Mouse (Mus musculus) limb, embryonic 15.5 days (tissue): ENCODE measurements around the gene Lcn10. TPM values are rescaled to one million over a fixed set of nuclear protein-coding genes. Genes with fewer than 3 reads are reported as not detected.
"Not testable (repeated sequence)": the region's sequence is repeated elsewhere in the genome, so short reads cannot be mapped to it uniquely, and the experiment has no call there.

Source experiments
- ATAC-seq: fragments of 200-750 bp; cut with Nextera tagmentation; 2 replicates; pipeline ENCODE4 v1.8.0; 2017; ENCODE audit warnings: low read depth, moderate TSS enrichment; ENCODE audit not compliant: insufficient number of reproducible peaks, low FRiP score, low TSS enrichment
- H3K27ac ChIP-seq: fragments of 300-500 bp; sonication (generic); 2 replicates; pipeline ENCODE4 v1.5.1; 2015; ENCODE audit warnings: moderate library complexity, mild to moderate bottlenecking, inconsistent platforms
- H3K27me3 ChIP-seq: fragments of 300-500 bp; sonication (generic); 2 replicates; pipeline ENCODE4 v1.6.1; 2015; ENCODE audit warnings: inconsistent platforms
- H3K36me3 ChIP-seq: fragments of 300-500 bp; sonication (generic); 2 replicates; pipeline ENCODE4 v1.6.1; 2015; ENCODE audit warnings: inconsistent platforms
- H3K4me1 ChIP-seq: fragments of 300-500 bp; sonication (generic); 2 replicates; pipeline ENCODE4 v1.6.1; 2015; ENCODE audit warnings: inconsistent platforms
- H3K4me2 ChIP-seq: fragments of 300-500 bp; sonication (generic); 2 replicates; pipeline ENCODE4 v1.6.1; 2015; ENCODE audit warnings: mild to moderate bottlenecking, inconsistent platforms
- H3K4me3 ChIP-seq: fragments of 300-500 bp; sonication (generic); 2 replicates; pipeline ENCODE4 v1.5.1; 2015; ENCODE audit warnings: mild to moderate bottlenecking, inconsistent platforms
- H3K9ac ChIP-seq: fragments of 300-500 bp; sonication (generic); 2 replicates; pipeline ENCODE4 v1.6.1; 2015; ENCODE audit warnings: inconsistent platforms
- H3K9me3 ChIP-seq: fragments of 300-500 bp; sonication (generic); 2 replicates; pipeline ENCODE4 v1.6.1; 2016; ENCODE audit warnings: inconsistent platforms
- whole genome bisulfite sequencing: fragments of 180-500 bp; shearing (Covaris S2); methylation state at CpG from one replicate; pipeline ENCODE4 v1.1.7; 2015; 5-methylcytosine and 5-hydroxymethylcytosine counted together
- polyA plus RNA-seq: library from polyadenylated mRNA; unstranded; fragments of >200 nt; fragmentation: Nextera tagmentation; extraction: Ambion mirVana; gene quantifications from 2 replicates; pipeline ENCODE4 v1.2.1, GENCODE M21; 2015

Lcn10 gene
- polyA plus RNA-seq, 1 experiment from 2014 or later = not detected

DNA sequence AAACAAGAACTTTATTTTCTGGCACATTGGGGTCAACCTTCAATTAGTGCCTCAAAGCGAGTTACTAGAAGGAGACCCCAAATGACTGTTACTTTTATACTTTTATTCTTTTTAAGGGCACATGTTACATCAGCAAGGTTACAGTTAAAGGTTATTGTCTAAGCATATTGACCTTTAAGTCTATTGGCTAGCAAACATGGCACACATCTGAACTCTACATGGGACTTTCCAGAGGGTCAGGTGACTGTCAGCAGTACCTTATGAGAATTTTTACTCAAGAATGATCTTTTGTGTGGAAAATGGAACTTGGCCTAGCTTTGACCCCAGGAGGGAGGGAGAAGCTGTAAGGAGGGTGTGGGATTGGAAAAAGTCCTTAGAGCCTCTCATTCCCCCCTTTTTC, 16.0 kb upstream of the Lcn10 start:
- H3K9me3 ChIP-seq = no peaks in the 10 kb centered on the region
- 67% methylated on average over 1 of the region's 1 CpGs for WGBS

DNA sequence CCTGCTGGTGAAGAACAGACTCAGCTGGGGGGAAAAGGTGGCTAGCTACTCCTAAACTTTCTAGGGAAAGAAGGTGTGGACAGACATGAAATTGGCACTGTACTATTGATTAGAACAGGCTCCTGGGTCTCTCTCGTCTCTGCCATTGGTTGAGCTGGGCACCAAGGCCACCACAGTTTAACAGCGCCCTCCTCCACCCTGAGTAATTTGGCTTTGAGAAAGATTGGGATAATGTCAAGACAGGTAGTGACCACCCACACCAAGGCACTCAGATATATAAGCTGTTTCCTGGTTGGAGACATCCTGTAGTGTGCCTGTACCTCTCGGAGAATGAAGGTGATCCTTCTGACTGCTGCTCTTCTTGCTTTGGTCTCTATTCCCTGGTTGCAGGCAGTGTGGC, 6.0 kb upstream of the Lcn10 start, which contains the start of gene Lcn6:
Lcn6 (plus strand) TSS at position 301 of the 400 bp plus-strand sequence.
- no peaks in the 10 kb centered on the region for H3K36me3 ChIP-seq
- no peak within 1 kb of the TSS for H3K4me3 ChIP-seq
- no peaks in the 10 kb centered on the region for H3K27me3 ChIP-seq
- no peak within 1 kb of the TSS for H3K4me2 ChIP-seq
- H3K9me3 ChIP-seq = no peaks in the 10 kb centered on the region
- ATAC-seq = no peak
- H3K27ac ChIP-seq = no peak within 1 kb of the TSS
- no peak within 1 kb of the TSS for H3K9ac ChIP-seq
- H3K4me1 ChIP-seq = no peaks in the 10 kb centered on the region
- 86% methylated on average over 3 of the region's 3 CpGs for WGBS

More for the DNA sequence above, 16.0 kb upstream of the Lcn10 start:
- H3K36me3 ChIP-seq = no peaks in the 10 kb centered on the region
- no peaks in the 10 kb centered on the region for H3K4me1 ChIP-seq
- no peaks in the 10 kb centered on the region for H3K27me3 ChIP-seq
- no peak overlapping the region for H3K4me3 ChIP-seq
- no peak overlapping the region for H3K9ac ChIP-seq
- ATAC-seq = no peak
- H3K4me2 ChIP-seq = no peak overlapping the region
- no peak overlapping the region for H3K27ac ChIP-seq

DNA sequence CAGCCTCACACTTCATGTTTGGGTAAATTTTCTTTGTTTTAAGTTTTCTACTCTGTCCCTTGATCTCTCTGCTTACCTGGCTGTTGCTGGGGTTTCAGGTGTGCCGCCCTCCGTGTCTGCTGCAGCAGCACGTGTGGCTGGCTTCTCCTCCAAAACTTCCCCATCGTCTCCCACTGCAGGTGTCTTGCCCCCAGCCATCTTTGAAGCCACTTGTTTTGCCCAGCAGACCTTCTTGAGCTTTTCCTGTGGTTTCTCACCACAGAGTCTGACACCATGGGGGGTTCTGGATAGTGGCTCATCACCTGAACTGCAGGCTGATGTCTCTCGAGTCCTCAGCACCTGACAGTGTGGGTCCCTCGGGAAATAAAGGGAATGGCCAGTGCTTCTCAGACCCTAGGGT, 3.0 kb upstream of the Lcn10 start:
- no peak overlapping the region for H3K4me2 ChIP-seq
- no peak for ATAC-seq
- 0 out of 2 replicates have a peak, but pooled peaks cover 1% of the 10 kb centered on the region for H3K27me3 ChIP-seq
- H3K36me3 ChIP-seq = no peaks in the 10 kb centered on the region
- H3K27ac ChIP-seq = no peak overlapping the region
- no peak overlapping the region for H3K9ac ChIP-seq
- no peaks in the 10 kb centered on the region for H3K4me1 ChIP-seq
- no peak overlapping the region for H3K4me3 ChIP-seq
- H3K9me3 ChIP-seq = no peaks in the 10 kb centered on the region
- WGBS = 75% methylated on average over 6 of the region's 6 CpGs

DNA sequence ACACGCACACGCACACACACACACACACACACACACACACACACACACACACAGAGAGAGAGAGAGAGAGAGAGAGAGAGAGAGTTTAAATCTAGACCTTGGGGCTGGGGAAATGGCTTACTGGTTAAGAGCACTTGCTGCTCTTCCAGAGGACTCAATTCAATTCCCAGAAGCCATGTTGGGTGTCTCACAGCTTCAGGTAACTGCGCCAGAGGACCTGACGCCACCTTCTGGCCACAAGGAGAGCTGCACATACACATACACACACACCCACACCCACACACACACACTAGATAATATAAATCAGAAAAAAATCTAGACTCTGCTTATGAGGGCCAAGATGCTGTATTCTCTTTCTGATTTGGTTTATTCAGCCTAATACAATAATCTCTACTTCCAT, 4.4 kb downstream of the Lcn10 start:
- no peaks in the 10 kb centered on the region for H3K9me3 ChIP-seq
- no peaks in the 10 kb centered on the region for H3K4me1 ChIP-seq
- no peak for ATAC-seq
- no peak overlapping the region for H3K4me3 ChIP-seq
- H3K4me2 ChIP-seq = no peak overlapping the region
- H3K27me3 ChIP-seq = 0 out of 2 replicates have a peak, but pooled peaks cover 5% of the 10 kb centered on the region
- H3K36me3 ChIP-seq = no peaks in the 10 kb centered on the region
- H3K9ac ChIP-seq = no peak overlapping the region
- H3K27ac ChIP-seq = no peak overlapping the region
- 67% methylated on average over 4 of the region's 4 CpGs for WGBS

DNA sequence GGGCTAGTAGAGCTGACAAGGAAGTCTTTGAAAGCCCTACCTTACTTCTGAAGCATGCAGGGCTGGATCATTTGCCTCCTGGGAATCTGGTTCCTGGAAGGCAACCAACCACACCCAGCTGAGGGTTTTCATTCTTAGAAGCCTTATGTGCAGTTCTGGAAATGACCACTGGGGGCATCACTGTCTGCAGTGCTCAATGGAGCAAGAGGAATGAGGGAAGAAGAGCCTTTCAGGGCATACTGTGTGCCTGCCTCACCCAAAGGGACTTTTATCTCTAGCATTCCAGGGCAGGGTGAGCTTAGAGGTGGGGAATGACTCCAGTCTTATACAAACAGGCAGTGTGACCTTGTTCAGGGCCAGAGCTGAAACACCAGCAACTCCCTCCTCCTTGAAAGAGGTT, 12.1 kb downstream of the Lcn10 start:
- no peak for ATAC-seq
- no peak overlapping the region for H3K9ac ChIP-seq

DNA sequence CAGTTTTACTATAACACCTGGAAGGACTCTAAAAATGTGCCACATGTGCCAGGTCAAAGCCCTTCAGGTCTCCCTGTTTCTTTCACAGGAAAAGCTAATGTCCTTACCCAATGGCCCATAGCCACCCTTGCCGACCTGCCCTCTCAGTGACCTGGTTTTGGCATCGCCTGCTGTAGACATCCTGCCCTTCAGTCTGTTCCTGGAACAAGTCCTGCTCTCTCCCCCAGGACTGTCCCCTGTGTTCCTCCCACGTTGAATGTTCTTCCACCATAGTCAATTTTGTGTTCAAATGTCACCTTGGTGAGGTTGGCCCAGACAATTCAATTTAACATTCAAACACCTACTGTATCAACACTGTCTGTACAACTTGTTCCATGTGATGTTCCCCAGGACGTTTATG, 14.4 kb downstream of the Lcn10 start:
- ATAC-seq = no peak
- WGBS = 56% methylated on average over 4 of the region's 4 CpGs
- Histone ChIP-seq H3K4me1 (peaks cover 4% of the 10 kb centered on the region; the same call in 1 of the 2 replicates), H3K27me3 (no peaks in the 10 kb centered on the region), H3K9ac (no peak overlapping the region), H3K27ac (no peak overlapping the region), H3K4me3 (no peak overlapping the region), H3K9me3 (no peaks in the 10 kb centered on the region), H3K4me2 (no peak overlapping the region), H3K36me3 (no peaks in the 10 kb centered on the region)

More for the DNA sequence above, 12.1 kb downstream of the Lcn10 start:
- no peak overlapping the region for H3K27ac ChIP-seq
- H3K4me2 ChIP-seq = no peak overlapping the region
- no peak overlapping the region for H3K4me3 ChIP-seq
- no peaks in the 10 kb centered on the region for H3K9me3 ChIP-seq
- peaks cover 4% of the 10 kb centered on the region; the same call in 1 of the 2 replicates for H3K4me1 ChIP-seq
- H3K27me3 ChIP-seq = no peaks in the 10 kb centered on the region
- no peaks in the 10 kb centered on the region for H3K36me3 ChIP-seq

DNA sequence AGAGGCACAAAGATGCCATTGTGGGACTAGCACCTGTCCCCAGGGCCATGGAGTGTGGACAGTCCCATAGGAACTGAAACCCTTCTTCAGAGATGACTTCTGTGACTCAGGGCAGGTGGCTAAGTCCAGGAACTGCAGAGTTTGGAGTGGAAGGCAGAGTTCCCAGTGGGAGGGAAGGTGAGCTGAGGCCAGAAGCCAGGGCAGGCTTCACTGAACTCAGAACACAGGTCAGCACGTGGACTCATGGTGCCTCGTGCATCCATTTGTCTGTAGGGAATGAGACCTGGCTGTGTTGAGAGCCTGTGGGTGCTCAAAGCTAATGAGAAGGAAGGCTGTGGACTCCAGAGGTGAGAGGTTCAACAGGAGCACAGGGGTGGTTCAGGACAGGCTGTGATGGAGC, 16.2 kb downstream of the Lcn10 start:
- no peaks in the 10 kb centered on the region for H3K27me3 ChIP-seq
- no peak for ATAC-seq
- H3K27ac ChIP-seq = no peak overlapping the region
- H3K36me3 ChIP-seq = no peaks in the 10 kb centered on the region
- H3K9me3 ChIP-seq = no peaks in the 10 kb centered on the region
- no peak overlapping the region for H3K9ac ChIP-seq
- 79% methylated on average over 2 of the region's 2 CpGs for WGBS
- no peak overlapping the region for H3K4me2 ChIP-seq
- H3K4me1 ChIP-seq = peaks cover 4% of the 10 kb centered on the region; the same call in 1 of the 2 replicates
- H3K4me3 ChIP-seq = no peak overlapping the region

DNA sequence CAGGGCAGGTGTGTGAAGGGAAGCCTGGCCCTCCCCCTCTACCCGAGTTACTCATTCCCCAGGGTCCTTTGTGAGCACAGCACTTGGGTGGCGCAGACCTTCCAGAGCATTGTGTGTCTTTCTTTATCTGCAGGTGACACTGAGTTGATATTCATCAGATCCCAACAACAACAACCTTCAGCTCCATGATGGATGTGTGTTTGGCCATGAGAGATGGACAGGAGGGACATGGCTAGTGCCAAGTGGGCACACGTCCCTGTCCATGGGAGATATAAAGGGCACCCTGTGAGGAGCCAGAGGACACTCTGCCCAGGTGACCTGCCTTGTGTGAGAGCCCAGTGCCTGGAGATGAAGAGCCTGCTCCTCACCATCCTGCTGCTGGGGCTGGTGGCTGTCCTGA, 17.2 kb downstream of the Lcn10 start, which contains the start of gene Obp2a:
Obp2a (plus strand) TSS at position 301 of the 400 bp plus-strand sequence.
- not testable (repeated sequence) for H3K27ac ChIP-seq, H3K4me1 ChIP-seq, ATAC-seq, H3K27me3 ChIP-seq, H3K9ac ChIP-seq, H3K9me3 ChIP-seq, H3K36me3 ChIP-seq, H3K4me2 ChIP-seq, H3K4me3 ChIP-seq
- 83% methylated on average over 3 of the region's 3 CpGs for WGBS

DNA sequence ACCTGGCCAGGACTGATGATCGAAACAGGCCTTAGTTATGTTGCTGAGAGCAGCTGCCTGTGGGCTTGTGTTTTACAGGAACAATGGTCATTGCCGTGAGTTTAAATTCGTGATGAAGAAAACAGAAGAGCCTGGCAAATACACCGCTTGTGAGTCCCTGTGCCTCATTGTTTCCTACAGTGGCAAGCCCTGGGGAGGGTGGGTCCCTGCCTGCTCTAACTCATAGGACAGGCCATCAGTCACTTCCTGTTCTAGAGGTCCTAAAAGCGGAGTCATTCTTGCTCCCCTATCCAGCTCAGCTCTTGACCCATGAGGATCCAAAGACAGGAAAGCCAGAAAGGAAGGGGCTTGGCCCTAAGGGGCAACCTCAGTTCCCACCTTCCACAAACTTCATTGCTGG, 18.5 kb downstream of the Lcn10 start:
- no peaks in the 10 kb centered on the region for H3K36me3 ChIP-seq

DNA sequence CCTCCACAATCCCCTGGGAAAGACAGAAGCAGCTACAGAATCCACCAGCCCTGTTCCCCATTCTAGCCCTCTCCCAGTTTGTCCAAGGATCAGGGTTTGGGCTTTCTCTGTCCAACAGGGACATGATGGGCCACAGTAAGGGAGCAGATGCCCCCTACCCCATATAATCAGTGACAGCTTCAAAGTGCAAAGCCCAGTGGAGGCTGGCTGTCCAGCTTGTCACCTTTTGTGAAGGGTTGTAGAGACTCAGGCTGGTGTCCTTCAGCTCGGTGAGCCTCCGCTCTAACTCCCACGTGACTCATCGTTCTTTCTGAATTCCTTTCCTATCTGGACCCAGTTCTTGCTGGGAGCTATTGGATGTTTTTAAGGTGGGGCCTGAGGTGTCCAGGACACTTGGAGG, 21.2 kb downstream of the Lcn10 start:
- peaks cover 4% of the 10 kb centered on the region; the same call in 1 of the 2 replicates for H3K36me3 ChIP-seq
- no peaks in the 10 kb centered on the region for H3K27me3 ChIP-seq
- H3K27ac ChIP-seq = no peak overlapping the region
- no peak overlapping the region for H3K4me3 ChIP-seq
- peaks cover 11% of the 10 kb centered on the region for H3K4me1 ChIP-seq
- no peaks in the 10 kb centered on the region for H3K9me3 ChIP-seq
- H3K9ac ChIP-seq = no peak overlapping the region
- no peak for ATAC-seq
- no peak overlapping the region for H3K4me2 ChIP-seq
- 78% methylated on average over 4 of the region's 4 CpGs for WGBS

More for the DNA sequence above, 18.5 kb downstream of the Lcn10 start:
- Histone ChIP-seq H3K9ac (no peak overlapping the region), H3K4me2 (no peak overlapping the region), H3K9me3 (no peaks in the 10 kb centered on the region), H3K27me3 (no peaks in the 10 kb centered on the region), H3K4me1 (no peaks in the 10 kb centered on the region), H3K4me3 (no peak overlapping the region), H3K27ac (no peak overlapping the region)
- 71% methylated on average over 5 of the region's 5 CpGs for WGBS
- no peak for ATAC-seq

DNA sequence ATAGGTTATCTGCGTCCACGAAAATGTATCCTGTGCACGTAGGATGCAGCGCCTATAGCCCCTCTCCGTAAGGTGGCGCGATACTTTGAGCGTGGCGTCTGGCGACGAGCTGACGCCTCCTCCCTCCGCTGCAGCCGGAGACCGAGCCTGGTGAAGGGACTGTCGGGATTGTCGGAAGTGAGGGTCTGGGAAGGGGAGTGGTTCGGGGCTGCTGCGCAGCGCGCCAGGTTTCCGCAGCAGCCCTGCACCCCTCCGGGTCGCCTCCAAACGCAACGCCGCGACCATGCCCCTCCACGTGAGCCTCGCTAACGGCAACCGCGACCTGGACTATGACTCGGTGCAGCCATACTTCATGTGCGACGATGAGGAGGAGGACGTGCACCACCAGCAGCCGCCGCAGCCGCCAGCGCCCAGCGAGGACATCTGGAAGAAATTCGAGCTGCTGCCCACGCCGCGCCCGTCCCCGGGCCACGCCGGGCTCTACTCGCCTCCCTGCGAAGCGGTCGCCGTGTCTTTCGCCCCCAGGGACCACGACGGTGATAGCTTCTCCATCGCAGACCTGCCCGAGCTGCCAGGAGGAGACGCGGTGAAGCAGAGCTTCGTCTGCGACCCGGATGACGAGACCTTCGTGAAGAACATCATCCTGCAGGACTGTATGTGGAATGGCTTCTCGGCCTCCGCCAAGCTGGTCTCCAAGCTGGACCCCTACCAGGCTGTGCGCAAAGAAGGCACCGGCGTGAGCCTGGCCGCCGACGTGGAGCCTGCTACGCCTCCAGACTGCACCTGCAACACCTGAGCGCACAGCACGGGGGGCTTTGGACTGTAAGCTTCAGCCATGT, 24.3 kb downstream of the Lcn10 start, which contains the start of gene Bmyc:
Bmyc (plus strand) TSS at position 97 of the 839 bp plus-strand sequence.
- H3K4me3 ChIP-seq = peak within 1 kb of the TSS; percentile 70
- H3K27me3 ChIP-seq = no peaks in the 10 kb centered on the region
- H3K9ac ChIP-seq = peak within 1 kb of the TSS; percentile 68
- H3K36me3 ChIP-seq = peaks cover 8% of the 10 kb centered on the region; the same call in 1 of the 2 replicates
- peak within 1 kb of the TSS; percentile 81 for H3K4me2 ChIP-seq
- H3K4me1 ChIP-seq = peaks cover 15% of the 10 kb centered on the region
- peak within 1 kb of the TSS; percentile 88 for H3K27ac ChIP-seq
- H3K9me3 ChIP-seq = no peaks in the 10 kb centered on the region
- WGBS = under 1% methylated on average over 78 of the region's 78 CpGs
- peak; percentile 89 for ATAC-seq

DNA sequence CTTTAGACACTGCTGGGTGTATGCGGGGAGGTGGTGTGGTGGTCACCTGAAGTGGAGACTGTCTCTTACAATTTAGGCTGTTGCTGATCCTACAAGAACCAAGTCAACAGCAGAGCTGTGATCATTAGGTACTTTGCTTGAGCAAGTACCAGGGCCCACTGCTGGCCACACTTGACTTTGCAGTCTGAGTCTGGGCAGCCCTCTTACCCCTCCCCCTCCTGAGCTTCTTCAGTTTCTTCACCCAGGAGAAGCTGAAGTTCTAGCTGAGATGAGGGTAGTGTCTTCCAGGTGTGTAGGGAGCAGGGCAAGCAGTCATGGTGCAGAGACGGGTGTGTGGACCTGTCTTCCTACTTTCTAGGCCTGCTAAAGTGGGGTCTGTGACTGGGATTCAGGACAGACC, 25.6 kb downstream of the Lcn10 start:
- 76% methylated on average over 2 of the region's 2 CpGs for WGBS
- Histone ChIP-seq H3K27ac (no peak overlapping the region), H3K4me2 (no peak overlapping the region), H3K36me3 (peaks cover 8% of the 10 kb centered on the region; the same call in 1 of the 2 replicates), H3K9me3 (no peaks in the 10 kb centered on the region), H3K9ac (no peak overlapping the region), H3K27me3 (no peaks in the 10 kb centered on the region), H3K4me1 (peaks cover 15% of the 10 kb centered on the region), H3K4me3 (no peak overlapping the region)
- no peak for ATAC-seq
